Mouse (Mus musculus): ENCODE measurements around the gene Krt82. TPM values are rescaled to one million over a fixed set of nuclear protein-coding genes. Genes with fewer than 3 reads are reported as not detected.

Gene Krt82
- polyA plus RNA-seq, 1 experiment, result 0.05 TPM

- Histone ChIP-seq H3K36me3 (ENCODE audit: control insufficient read depth, insufficient read depth, low read length) (no peaks in the 10 kb centered on the region), H3K4me1 (replicated peaks; ENCODE audit: control insufficient read depth, insufficient read depth, low read length) (no peaks in the 10 kb centered on the region), H3K27me3 (ENCODE audit: control insufficient read depth, insufficient read depth, low read length) (no peaks in the 10 kb centered on the region), H3K4me3 (ENCODE audit: control insufficient read depth, insufficient read depth, low read length) (no peak overlapping the region), H3K27ac (ENCODE audit: control insufficient read depth, insufficient read depth, low read length) (no peak overlapping the region)
- 90% methylated on average over 8 of the region's 8 CpGs for WGBS
- no peak for TF ChIP-seq POLR2A (IDR thresholded peaks at IDR 0.05; ENCODE audit: control insufficient read depth, extremely low read depth, insufficient read depth, low read length, poor library complexity)
- no peak for TF ChIP-seq CTCF (IDR thresholded peaks at IDR 0.05; ENCODE audit: borderline replicate concordance, control insufficient read depth, extremely low read depth, insufficient read depth, low read length, poor library complexity)
- DNase-seq, result no peak
Measured at GRCm38 (mm10) chr15:101552188-101552587, 1.7 kb upstream of the Krt82 start.

GRCm38 (mm10) chr15:101544478-101544877 lies 6.0 kb downstream of the Krt82 start:
- no peak for DNase-seq
- TF ChIP-seq CTCF (IDR thresholded peaks at IDR 0.05; ENCODE audit: borderline replicate concordance, control insufficient read depth, extremely low read depth, insufficient read depth, low read length, poor library complexity), result no peak
- no peak for TF ChIP-seq POLR2A (IDR thresholded peaks at IDR 0.05; ENCODE audit: control insufficient read depth, extremely low read depth, insufficient read depth, low read length, poor library complexity)
- whole genome bisulfite sequencing, result 78% methylated on average over 3 of the region's 3 CpGs
- Histone ChIP-seq H3K27me3 (ENCODE audit: control insufficient read depth, insufficient read depth, low read length) (no peaks in the 10 kb centered on the region), H3K36me3 (ENCODE audit: control insufficient read depth, insufficient read depth, low read length) (no peaks in the 10 kb centered on the region), H3K27ac (ENCODE audit: control insufficient read depth, insufficient read depth, low read length) (no peak overlapping the region), H3K4me3 (ENCODE audit: control insufficient read depth, insufficient read depth, low read length) (no peak overlapping the region), H3K4me1 (replicated peaks; ENCODE audit: control insufficient read depth, insufficient read depth, low read length) (no peaks in the 10 kb centered on the region)

GRCm38 (mm10) chr15:101542543-101542942 lies 7.9 kb downstream of the Krt82 start:
- no peaks in the 10 kb centered on the region for H3K27me3 ChIP-seq (ENCODE audit: control insufficient read depth, insufficient read depth, low read length)

GRCm38 (mm10) chr15:101538580-101538900 lies 11.9 kb downstream of the Krt82 start:
- DNase-seq, result no peak
- 65% methylated on average over 4 of the region's 4 CpGs for WGBS

More at GRCm38 (mm10) chr15:101542543-101542942, 7.9 kb downstream of the Krt82 start:
- Histone ChIP-seq H3K4me3 (ENCODE audit: control insufficient read depth, insufficient read depth, low read length) (no peak overlapping the region), H3K36me3 (ENCODE audit: control insufficient read depth, insufficient read depth, low read length) (no peaks in the 10 kb centered on the region), H3K27ac (ENCODE audit: control insufficient read depth, insufficient read depth, low read length) (no peak overlapping the region), H3K4me1 (replicated peaks; ENCODE audit: control insufficient read depth, insufficient read depth, low read length) (no peaks in the 10 kb centered on the region)
- WGBS, result 70% methylated on average over 9 of the region's 9 CpGs
- no peak for DNase-seq
- TF ChIP-seq POLR2A (IDR thresholded peaks at IDR 0.05; ENCODE audit: control insufficient read depth, extremely low read depth, insufficient read depth, low read length, poor library complexity), result no peak
- no peak for TF ChIP-seq CTCF (IDR thresholded peaks at IDR 0.05; ENCODE audit: borderline replicate concordance, control insufficient read depth, extremely low read depth, insufficient read depth, low read length, poor library complexity)

GRCm38 (mm10) chr15:101537864-101538579 lies 12.4 kb downstream of the Krt82 start:
- TF ChIP-seq POLR2A (IDR thresholded peaks at IDR 0.05; ENCODE audit: control insufficient read depth, extremely low read depth, insufficient read depth, low read length, poor library complexity), result no peak
- TF ChIP-seq CTCF (IDR thresholded peaks at IDR 0.05; ENCODE audit: borderline replicate concordance, control insufficient read depth, extremely low read depth, insufficient read depth, low read length, poor library complexity), result no peak
- H3K27me3 ChIP-seq (ENCODE audit: control insufficient read depth, insufficient read depth, low read length), result no peaks in the 10 kb centered on the region
- WGBS, result 46% methylated on average over 7 of the region's 7 CpGs

More at GRCm38 (mm10) chr15:101538580-101538900, 11.9 kb downstream of the Krt82 start:
- Histone ChIP-seq H3K4me3 (ENCODE audit: control insufficient read depth, insufficient read depth, low read length) (no peak overlapping the region), H3K27ac (ENCODE audit: control insufficient read depth, insufficient read depth, low read length) (no peak overlapping the region), H3K36me3 (ENCODE audit: control insufficient read depth, insufficient read depth, low read length) (no peaks in the 10 kb centered on the region), H3K27me3 (ENCODE audit: control insufficient read depth, insufficient read depth, low read length) (no peaks in the 10 kb centered on the region), H3K4me1 (replicated peaks; ENCODE audit: control insufficient read depth, insufficient read depth, low read length) (no peaks in the 10 kb centered on the region)
- TF ChIP-seq POLR2A (IDR thresholded peaks at IDR 0.05; ENCODE audit: control insufficient read depth, extremely low read depth, insufficient read depth, low read length, poor library complexity) (no peak), CTCF (IDR thresholded peaks at IDR 0.05; ENCODE audit: borderline replicate concordance, control insufficient read depth, extremely low read depth, insufficient read depth, low read length, poor library complexity) (no peak)

GRCm38 (mm10) chr15:101536054-101536850 lies 14.2 kb downstream of the Krt82 start:
- no peak for DNase-seq
- Histone ChIP-seq H3K4me1 (replicated peaks; ENCODE audit: control insufficient read depth, insufficient read depth, low read length) (no peaks in the 10 kb centered on the region), H3K4me3 (ENCODE audit: control insufficient read depth, insufficient read depth, low read length) (no peak overlapping the region), H3K36me3 (ENCODE audit: control insufficient read depth, insufficient read depth, low read length) (no peaks in the 10 kb centered on the region), H3K27me3 (ENCODE audit: control insufficient read depth, insufficient read depth, low read length) (no peaks in the 10 kb centered on the region), H3K27ac (ENCODE audit: control insufficient read depth, insufficient read depth, low read length) (no peak overlapping the region)
- WGBS, result 46% methylated on average over 9 of the region's 9 CpGs
- no peak for TF ChIP-seq POLR2A (IDR thresholded peaks at IDR 0.05; ENCODE audit: control insufficient read depth, extremely low read depth, insufficient read depth, low read length, poor library complexity)
- TF ChIP-seq CTCF (IDR thresholded peaks at IDR 0.05; ENCODE audit: borderline replicate concordance, control insufficient read depth, extremely low read depth, insufficient read depth, low read length, poor library complexity), result no peak

More at GRCm38 (mm10) chr15:101537864-101538579, 12.4 kb downstream of the Krt82 start:
- H3K4me1 ChIP-seq (replicated peaks; ENCODE audit: control insufficient read depth, insufficient read depth, low read length), result no peaks in the 10 kb centered on the region
- H3K4me3 ChIP-seq (ENCODE audit: control insufficient read depth, insufficient read depth, low read length), result no peak overlapping the region
- H3K36me3 ChIP-seq (ENCODE audit: control insufficient read depth, insufficient read depth, low read length), result no peaks in the 10 kb centered on the region
- DNase-seq, result no peak
- H3K27ac ChIP-seq (ENCODE audit: control insufficient read depth, insufficient read depth, low read length), result no peak overlapping the region
